Mouse (Mus musculus) erythroblast, embryonic 14.5 days (primary cell): ENCODE measurements around the gene Kxd1.

Experiments
- GATA1 ChIP-seq: IDR thresholded peaks from 2 replicates; pipeline ENCODE4 v1.6.1; 2012; ENCODE audit warnings: low read length, inconsistent platforms, mixed read lengths
- TAL1 ChIP-seq: IDR thresholded peaks from 3 replicates; pipeline ENCODE4 v1.6.1; 2012; ENCODE audit warnings: low read length, inconsistent platforms, mixed read lengths

DNA sequence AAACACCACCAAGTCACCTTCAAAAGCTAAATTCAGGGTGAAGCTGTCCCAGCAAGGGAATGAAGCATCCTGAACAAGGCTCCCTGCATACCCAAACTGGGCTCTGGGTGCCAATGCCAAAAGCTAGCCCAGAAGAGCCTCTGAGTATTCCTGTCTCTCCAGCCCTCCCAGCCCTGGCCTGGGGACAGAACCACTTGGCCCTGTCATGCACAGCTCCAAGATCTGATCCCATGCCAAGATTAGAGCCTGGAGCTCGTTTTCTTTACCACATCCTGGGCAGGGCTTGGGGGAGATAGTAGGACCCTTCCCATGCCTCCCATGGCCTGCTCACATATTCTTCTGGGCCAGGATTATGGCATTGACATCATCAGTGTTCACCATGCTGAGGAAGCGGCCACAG, 8.2 kb downstream of the Kxd1 start:
- TF ChIP-seq TAL1 (no peak), GATA1 (no peak)
